Mouse (Mus musculus) limb, embryonic 13.5 days (tissue): ENCODE data around the gene Usp3. TPM values are rescaled to one million over a fixed set of nuclear protein-coding genes. Genes with fewer than 3 reads are reported as not detected.

Experiments used
- ATAC-seq: fragments of 200-750 bp; cut with Nextera tagmentation; 2 replicates; pipeline ENCODE4 v1.8.0; 2017; ENCODE audit warnings: low read depth, moderate number of reproducible peaks, moderate TSS enrichment; ENCODE audit not compliant: low FRiP score
- H3K27ac ChIP-seq: fragments of 300-500 bp; sonication (generic); 2 replicates; pipeline ENCODE4 v1.5.1; 2015; ENCODE audit warnings: inconsistent platforms, mild to moderate bottlenecking, moderate library complexity
- H3K27me3 ChIP-seq: fragments of 300-500 bp; sonication (generic); 2 replicates; pipeline ENCODE4 v1.6.1; 2015; ENCODE audit warnings: mild to moderate bottlenecking, inconsistent platforms
- H3K36me3 ChIP-seq: fragments of 300-500 bp; sonication (generic); 2 replicates; pipeline ENCODE4 v1.6.1; 2015; ENCODE audit warnings: inconsistent platforms, mild to moderate bottlenecking, moderate library complexity
- H3K4me1 ChIP-seq: fragments of 300-500 bp; sonication (generic); 2 replicates; pipeline ENCODE4 v1.6.1; 2015; ENCODE audit warnings: inconsistent platforms
- H3K4me2 ChIP-seq: fragments of 300-500 bp; sonication (generic); replicated peaks from 2 replicates; pipeline ENCODE4 v1.6.1; 2015; ENCODE audit warnings: inconsistent platforms, mild to moderate bottlenecking, moderate library complexity
- H3K4me3 ChIP-seq: fragments of 300-500 bp; sonication (generic); 2 replicates; pipeline ENCODE4 v1.5.1; 2015; ENCODE audit warnings: moderate library complexity, mild to moderate bottlenecking, inconsistent platforms
- H3K9ac ChIP-seq: fragments of 300-500 bp; sonication (generic); 2 replicates; pipeline ENCODE4 v1.6.1; 2015; ENCODE audit warnings: mild to moderate bottlenecking, inconsistent platforms
- H3K9me3 ChIP-seq: fragments of 300-500 bp; sonication (generic); 2 replicates; pipeline ENCODE4 v1.6.1; 2016; ENCODE audit warnings: inconsistent platforms
- WGBS: fragments of 180-500 bp; shearing (Covaris S2); methylation state at CpG from one replicate; pipeline ENCODE4 v1.1.7; 2015; 5-methylcytosine and 5-hydroxymethylcytosine counted together
- polyA plus RNA-seq: library from polyadenylated mRNA; unstranded; fragments of >200 nt; fragmentation: Nextera tagmentation; extraction: Ambion mirVana; gene quantifications from 2 replicates; pipeline ENCODE4 v1.2.1, GENCODE M21; 2015

The Usp3 gene
- polyA plus RNA-seq, 1 experiment from 2014 or later: 81.8 TPM

DNA sequence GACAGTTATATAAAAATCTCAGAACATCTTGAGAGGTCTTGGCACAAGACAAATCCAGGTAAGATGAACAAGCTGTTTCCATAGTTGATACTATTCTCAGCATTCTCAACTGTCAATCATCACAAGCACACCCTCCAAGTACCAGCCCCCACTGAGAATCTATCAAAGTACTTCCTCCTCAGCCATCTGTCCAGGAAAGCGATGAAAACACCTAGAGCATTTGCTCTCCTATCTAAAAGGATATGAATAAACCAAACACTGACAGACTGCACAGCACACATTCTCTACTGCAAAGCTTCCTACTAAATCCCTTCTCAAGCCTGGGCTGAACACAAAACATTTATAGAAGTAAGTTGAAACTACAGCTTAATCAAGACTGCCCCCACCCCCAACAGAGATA lies 6.4 kb downstream of the Usp3 start:
- no peaks in the 10 kb centered on the region for H3K9me3 ChIP-seq
- H3K4me2 ChIP-seq: no peak overlapping the region
- no peak overlapping the region for H3K4me3 ChIP-seq
- 41% methylated on average over 1 of the region's 1 CpGs for WGBS
- ATAC-seq: no peak
- H3K4me1 ChIP-seq: peaks cover 38% of the 10 kb centered on the region
- no peak overlapping the region for H3K27ac ChIP-seq
- H3K9ac ChIP-seq: no peak overlapping the region
- H3K36me3 ChIP-seq: no peaks in the 10 kb centered on the region
- H3K27me3 ChIP-seq: no peaks in the 10 kb centered on the region

DNA sequence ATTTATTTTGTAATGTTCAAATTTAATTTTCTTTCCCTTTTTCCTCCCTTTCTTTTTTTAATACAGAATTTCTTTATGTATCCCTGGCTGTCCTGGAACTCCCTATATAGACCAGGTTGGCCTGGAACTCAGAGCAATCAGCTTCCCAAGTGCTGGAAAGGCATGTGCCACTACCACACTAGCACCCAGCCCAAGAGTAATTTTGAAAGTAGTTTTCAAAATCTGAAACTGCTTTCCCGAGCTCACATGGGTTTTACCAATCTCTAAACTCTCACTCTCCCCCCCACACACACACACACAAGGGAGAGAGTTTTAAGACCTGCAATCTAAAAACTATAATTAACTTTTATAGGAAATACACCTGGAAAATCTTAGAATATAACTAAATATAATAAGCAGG lies 7.8 kb downstream of the Usp3 start:
- WGBS: 37% methylated on average over 1 of the region's 1 CpGs
- no peak for ATAC-seq

DNA sequence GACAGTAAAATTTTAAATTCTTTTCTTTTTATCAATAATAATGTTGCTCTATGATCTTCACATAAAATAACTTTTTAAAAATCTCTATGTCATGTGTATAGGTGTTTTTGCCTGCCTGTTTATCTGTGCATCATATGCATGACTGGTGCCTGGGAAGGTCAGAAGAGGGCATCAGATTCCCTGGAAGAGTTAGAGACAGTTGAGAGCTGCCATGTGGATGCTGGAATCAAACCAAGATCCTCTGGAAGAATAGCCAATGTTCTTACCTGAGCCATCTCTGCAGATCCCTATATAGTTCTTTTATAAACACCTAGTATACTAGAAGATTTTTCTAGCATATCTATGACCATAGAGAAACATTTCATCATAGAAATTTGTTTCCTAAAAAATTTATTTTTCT lies 8.8 kb downstream of the Usp3 start:
- Histone ChIP-seq H3K9me3 (no peaks in the 10 kb centered on the region), H3K9ac (no peak overlapping the region), H3K36me3 (peaks cover 4% of the 10 kb centered on the region), H3K27ac (no peak overlapping the region), H3K4me1 (peaks cover 21% of the 10 kb centered on the region), H3K4me2 (no peak overlapping the region), H3K27me3 (no peaks in the 10 kb centered on the region), H3K4me3 (no peak overlapping the region)
- no peak for ATAC-seq

More for the DNA sequence above, 7.8 kb downstream of the Usp3 start:
- Histone ChIP-seq H3K36me3 (no peaks in the 10 kb centered on the region), H3K9ac (no peak overlapping the region), H3K27me3 (no peaks in the 10 kb centered on the region), H3K27ac (no peak overlapping the region), H3K9me3 (no peaks in the 10 kb centered on the region), H3K4me3 (no peak overlapping the region), H3K4me2 (no peak overlapping the region), H3K4me1 (peaks cover 26% of the 10 kb centered on the region)

DNA sequence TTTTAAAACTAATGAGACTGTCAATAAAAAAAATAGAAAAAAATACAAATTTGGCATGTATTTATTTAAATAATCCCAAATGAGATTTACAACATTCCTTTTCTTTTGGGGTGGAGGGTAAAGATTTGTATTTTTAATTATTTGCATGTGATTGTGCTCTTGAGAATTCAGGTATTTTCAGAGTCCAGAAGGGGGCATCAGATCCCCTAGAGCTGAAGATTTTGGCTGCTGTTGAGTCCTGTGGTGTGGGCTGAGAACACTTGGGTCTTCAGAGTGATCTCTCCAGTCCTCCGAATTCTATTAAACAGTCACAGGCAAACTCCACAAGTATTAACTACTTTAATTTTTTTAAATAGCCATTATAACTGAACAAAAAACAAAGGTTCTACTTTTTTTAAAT lies 9.7 kb downstream of the Usp3 start:
- peaks cover 12% of the 10 kb centered on the region for H3K4me1 ChIP-seq

DNA sequence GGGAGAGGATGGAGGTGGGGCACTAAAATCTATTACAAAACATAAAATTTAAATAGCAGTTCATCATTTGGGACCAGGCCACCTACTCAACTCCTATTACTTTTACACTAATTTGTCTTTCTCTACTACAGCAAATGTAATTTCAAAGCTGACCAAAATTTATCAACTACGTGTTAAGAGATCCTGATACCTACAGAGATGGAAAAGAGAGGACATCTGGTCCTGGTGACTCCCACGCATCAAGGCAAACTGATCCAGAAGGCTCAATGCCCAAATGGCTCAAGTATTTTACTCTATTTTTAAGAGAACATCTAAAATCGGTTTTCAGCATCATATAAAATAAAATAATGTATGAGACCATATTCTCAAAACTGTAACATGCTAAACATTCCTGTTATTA lies 11.2 kb downstream of the Usp3 start:
- Histone ChIP-seq H3K27me3 (no peaks in the 10 kb centered on the region), H3K9ac (no peak overlapping the region), H3K36me3 (peaks cover 4% of the 10 kb centered on the region), H3K4me2 (no peak overlapping the region), H3K4me1 (peaks cover 5% of the 10 kb centered on the region), H3K27ac (no peak overlapping the region), H3K4me3 (no peak overlapping the region), H3K9me3 (no peaks in the 10 kb centered on the region)
- WGBS: 75% methylated on average over 3 of the region's 3 CpGs
- no peak for ATAC-seq

More for the DNA sequence above, 9.7 kb downstream of the Usp3 start:
- no peak overlapping the region for H3K4me2 ChIP-seq
- H3K36me3 ChIP-seq: peaks cover 4% of the 10 kb centered on the region
- no peak for ATAC-seq
- 89% methylated on average over 1 of the region's 1 CpGs for WGBS
- no peak overlapping the region for H3K4me3 ChIP-seq
- no peak overlapping the region for H3K9ac ChIP-seq
- H3K27ac ChIP-seq: no peak overlapping the region
- H3K27me3 ChIP-seq: no peaks in the 10 kb centered on the region
- no peaks in the 10 kb centered on the region for H3K9me3 ChIP-seq

DNA sequence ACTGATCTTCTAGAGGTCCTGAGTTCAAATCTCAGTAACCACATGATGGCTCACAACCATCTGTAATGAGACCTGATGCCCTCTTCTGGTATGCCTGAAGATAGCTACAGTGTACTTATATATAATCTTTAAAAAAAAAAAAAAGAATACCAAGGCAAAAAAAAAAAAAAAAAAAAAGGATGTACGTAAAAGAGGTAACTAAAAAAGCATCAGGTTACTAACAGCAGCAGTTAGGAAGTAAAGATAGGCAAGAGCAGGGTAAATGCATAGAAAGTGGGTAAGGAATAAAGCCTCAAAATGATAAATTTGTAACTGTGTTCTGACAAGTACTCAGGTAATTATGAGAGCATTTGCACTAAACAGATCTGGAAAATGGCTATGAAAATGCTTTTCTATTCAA lies 12.2 kb downstream of the Usp3 start:
- Histone ChIP-seq H3K9me3 (no peaks in the 10 kb centered on the region), H3K4me3 (no peak overlapping the region), H3K4me1 (no peaks in the 10 kb centered on the region), H3K4me2 (no peak overlapping the region), H3K9ac (no peak overlapping the region), H3K27ac (no peak overlapping the region), H3K27me3 (no peaks in the 10 kb centered on the region), H3K36me3 (peaks cover 4% of the 10 kb centered on the region)
- WGBS: 88% methylated on average over 1 of the region's 1 CpGs
- ATAC-seq: no peak

DNA sequence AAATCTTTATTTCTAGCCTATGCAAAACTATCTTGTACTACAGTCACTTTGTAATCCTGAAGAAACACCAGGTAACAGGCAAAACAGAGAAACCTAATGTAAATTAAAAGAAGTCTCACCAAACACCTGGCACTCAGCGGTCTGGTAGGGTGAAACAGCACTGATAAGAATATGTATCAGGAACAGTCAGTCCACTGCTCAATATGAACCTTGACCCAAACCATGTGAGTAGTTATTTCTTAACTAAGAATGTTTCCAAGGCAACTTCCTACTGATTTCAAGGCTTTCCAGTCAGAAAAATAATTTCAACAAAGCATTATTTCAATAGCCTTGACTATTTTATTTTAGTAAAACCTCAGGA lies 17.1 kb downstream of the Usp3 start:
- peaks cover 4% of the 10 kb centered on the region for H3K36me3 ChIP-seq
- no peaks in the 10 kb centered on the region for H3K9me3 ChIP-seq
- no peak for ATAC-seq
- H3K27ac ChIP-seq: no peak overlapping the region
- H3K4me2 ChIP-seq: no peak overlapping the region
- WGBS: 95% methylated on average over 1 of the region's 1 CpGs
- H3K9ac ChIP-seq: no peak overlapping the region
- 0 out of 2 replicates have a peak, but pooled peaks cover 4% of the 10 kb centered on the region for H3K4me1 ChIP-seq
- no peak overlapping the region for H3K4me3 ChIP-seq
- H3K27me3 ChIP-seq: no peaks in the 10 kb centered on the region

DNA sequence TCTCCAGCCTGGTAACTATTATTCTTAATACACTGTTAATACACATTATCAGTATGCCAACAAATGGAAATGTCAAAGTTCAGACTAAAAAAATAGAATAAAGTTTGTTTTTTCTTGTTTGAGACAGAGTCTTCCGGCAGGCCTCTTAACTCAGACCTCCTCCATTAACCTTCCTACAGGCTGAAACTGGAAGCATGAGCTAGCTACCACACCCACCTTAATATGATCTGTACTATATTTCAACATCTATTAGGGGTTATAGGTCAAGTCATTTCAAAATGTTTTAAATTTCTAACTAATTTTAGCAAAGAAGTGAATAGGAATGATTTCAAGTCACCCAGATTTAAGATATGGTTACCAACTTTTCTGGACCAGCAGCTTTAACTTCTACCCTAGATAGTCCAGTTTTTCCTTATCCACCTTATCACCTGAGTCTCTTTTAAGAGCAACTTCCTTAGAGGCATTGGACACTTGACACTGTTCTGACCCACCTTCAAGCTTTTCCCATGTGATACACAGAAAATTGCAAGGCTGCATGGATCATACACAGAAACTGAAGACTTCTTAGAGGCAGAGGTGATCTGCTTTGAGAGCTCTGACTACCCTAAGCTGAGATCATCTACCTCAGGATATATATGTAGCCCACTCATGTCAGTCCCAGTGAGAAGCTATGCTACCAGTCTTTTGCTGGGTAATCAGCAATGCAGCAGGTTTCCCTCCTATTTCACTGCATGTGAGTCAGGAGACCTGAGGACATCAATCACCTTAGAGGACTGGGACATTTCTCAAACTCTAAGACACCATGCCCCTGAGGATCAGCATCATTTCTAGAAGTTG lies 17.7 kb downstream of the Usp3 start:
- Histone ChIP-seq H3K27ac (no peak overlapping the region), H3K27me3 (no peaks in the 10 kb centered on the region), H3K9ac (no peak overlapping the region), H3K4me1 (0 out of 2 replicates have a peak, but pooled peaks cover 4% of the 10 kb centered on the region), H3K9me3 (no peaks in the 10 kb centered on the region), H3K4me2 (no peak overlapping the region), H3K36me3 (peaks cover 4% of the 10 kb centered on the region), H3K4me3 (no peak overlapping the region)
- 92% methylated on average over 1 of the region's 1 CpGs for WGBS
- ATAC-seq: no peak

DNA sequence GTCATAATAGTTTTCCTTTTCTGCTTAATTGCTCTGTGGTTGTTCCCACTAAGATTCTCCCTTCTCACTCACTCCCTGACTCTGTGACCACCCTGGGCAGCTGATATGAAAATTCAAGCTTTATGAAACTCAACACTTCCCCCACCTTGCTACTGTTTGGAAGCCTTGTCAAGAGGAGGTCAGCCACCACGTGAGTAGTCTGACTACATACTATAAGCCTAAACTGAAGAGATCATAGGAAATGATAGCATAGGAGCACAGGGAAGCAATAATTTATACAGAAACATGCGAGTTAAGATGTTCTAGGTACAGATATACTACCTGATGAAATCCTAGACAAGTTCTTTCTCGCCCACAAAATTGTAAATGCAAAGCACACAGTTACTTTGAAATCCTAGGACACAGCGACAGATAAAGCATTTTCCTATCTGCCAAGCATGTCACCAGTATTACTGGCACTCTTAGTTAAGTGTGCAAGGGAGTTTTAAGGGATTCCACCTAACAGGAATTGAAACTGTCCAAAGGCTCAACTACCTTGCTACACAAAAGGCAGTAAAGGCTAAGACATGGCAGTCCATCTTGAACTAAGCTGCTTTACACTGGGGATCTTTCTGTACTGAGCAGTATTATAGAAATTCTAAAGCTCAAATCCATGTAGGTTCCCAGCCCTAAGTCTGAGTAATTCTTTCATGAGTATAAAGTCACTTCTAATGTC lies 20.8 kb downstream of the Usp3 start:
- WGBS: 79% methylated on average over 4 of the region's 4 CpGs
- H3K27ac ChIP-seq: no peak overlapping the region
- H3K4me1 ChIP-seq: peaks cover 16% of the 10 kb centered on the region; the same call in 1 of the 2 replicates
- H3K4me2 ChIP-seq: no peak overlapping the region
- H3K36me3 ChIP-seq: no peaks in the 10 kb centered on the region
- no peak for ATAC-seq
- no peak overlapping the region for H3K9ac ChIP-seq
- H3K4me3 ChIP-seq: no peak overlapping the region
- no peaks in the 10 kb centered on the region for H3K9me3 ChIP-seq
- H3K27me3 ChIP-seq: no peaks in the 10 kb centered on the region

DNA sequence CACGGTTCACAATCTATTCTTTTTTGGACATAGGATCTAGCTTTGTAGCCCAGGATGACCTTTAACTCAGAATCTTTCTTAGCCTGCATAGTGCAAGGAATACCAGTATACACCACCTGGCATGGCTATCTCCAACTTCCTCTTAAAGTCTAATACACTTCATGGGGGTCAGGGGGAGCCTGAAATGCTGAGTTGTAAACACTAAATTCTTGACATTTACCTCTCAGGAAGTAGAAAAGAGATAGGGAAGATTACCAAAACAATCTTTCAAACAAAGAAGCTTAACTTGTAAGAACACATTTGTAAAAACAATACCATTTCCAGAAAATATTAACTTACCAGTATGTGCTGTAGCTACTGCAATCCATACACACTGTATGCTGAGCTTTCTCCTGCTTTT lies 30.7 kb downstream of the Usp3 start:
- no peak for ATAC-seq
- WGBS: 69% methylated on average over 1 of the region's 1 CpGs
- H3K27me3 ChIP-seq: no peaks in the 10 kb centered on the region

DNA sequence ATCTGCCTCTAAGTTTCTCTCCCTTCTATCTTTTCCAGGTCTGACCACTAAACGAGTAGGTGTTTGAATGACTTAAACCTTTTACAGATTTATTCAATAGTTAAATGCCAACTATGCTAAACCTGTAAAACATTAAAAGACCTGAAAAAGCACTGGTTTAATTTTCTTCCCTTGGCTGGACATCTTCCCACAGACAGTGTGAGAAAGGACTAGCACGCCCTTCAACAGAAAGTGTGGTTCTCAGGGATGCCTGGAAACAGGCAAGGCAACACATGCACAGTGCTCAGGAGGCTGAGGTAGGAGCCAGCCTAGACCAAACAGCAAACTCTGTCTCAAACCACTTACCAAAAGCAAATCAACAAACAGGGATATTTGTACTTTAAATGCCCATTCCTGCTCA lies 31.4 kb downstream of the Usp3 start:
- Histone ChIP-seq H3K4me3 (no peak overlapping the region), H3K27ac (no peak overlapping the region), H3K9me3 (no peaks in the 10 kb centered on the region), H3K27me3 (no peaks in the 10 kb centered on the region), H3K4me1 (peaks cover 14% of the 10 kb centered on the region; the same call in 1 of the 2 replicates), H3K4me2 (no peak overlapping the region), H3K9ac (no peak overlapping the region), H3K36me3 (no peaks in the 10 kb centered on the region)
- no peak for ATAC-seq
- WGBS: 83% methylated on average over 2 of the region's 2 CpGs

More for the DNA sequence above, 30.7 kb downstream of the Usp3 start:
- Histone ChIP-seq H3K9me3 (no peaks in the 10 kb centered on the region), H3K36me3 (no peaks in the 10 kb centered on the region), H3K4me3 (no peak overlapping the region), H3K4me1 (peaks cover 16% of the 10 kb centered on the region; the same call in 1 of the 2 replicates), H3K9ac (no peak overlapping the region), H3K4me2 (no peak overlapping the region), H3K27ac (no peak overlapping the region)

DNA sequence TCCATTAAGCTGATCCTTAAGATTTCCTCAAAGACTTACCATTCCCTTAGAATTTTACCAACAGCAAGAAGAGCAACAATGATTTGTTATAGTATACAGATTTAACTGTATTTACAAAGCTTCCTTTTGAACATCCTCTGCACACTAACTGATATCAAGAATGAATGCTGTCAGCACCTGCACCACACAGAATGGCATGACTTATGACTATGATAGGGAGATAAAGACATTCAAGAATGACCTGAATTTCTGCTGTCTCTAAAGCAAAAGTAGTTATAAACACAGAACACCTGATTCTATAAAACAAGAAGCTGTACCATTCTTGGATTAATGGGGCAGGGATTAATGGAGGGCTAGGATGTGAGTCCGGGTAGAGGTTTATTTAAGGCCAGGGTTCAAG lies 32.2 kb downstream of the Usp3 start:
- Histone ChIP-seq H3K4me2 (no peak overlapping the region), H3K4me1 (peaks cover 14% of the 10 kb centered on the region; the same call in 1 of the 2 replicates), H3K9me3 (no peaks in the 10 kb centered on the region), H3K9ac (no peak overlapping the region), H3K27me3 (no peaks in the 10 kb centered on the region), H3K4me3 (no peak overlapping the region), H3K27ac (no peak overlapping the region), H3K36me3 (0 out of 2 replicates have a peak, but pooled peaks cover 2% of the 10 kb centered on the region)
- ATAC-seq: no peak
- WGBS: 66% methylated on average over 1 of the region's 1 CpGs
